Mouse (Mus musculus) ES-E14 (cell line): ENCODE data around the gene Arhgap1.

Experiments used
- HCFC1 ChIP-seq: IDR thresholded peaks from 2 replicates; pipeline ENCODE4 v1.6.1; 2012; ENCODE audit warnings: low read length, inconsistent platforms, borderline replicate concordance; ENCODE audit not compliant: insufficient read depth
- MAFK ChIP-seq: IDR thresholded peaks from 2 replicates; pipeline ENCODE4 v1.6.1; 2014; ENCODE audit warnings: mild to moderate bottlenecking, low read depth, low read length, inconsistent platforms; ENCODE audit not compliant: insufficient read depth
- ZC3H11A ChIP-seq: IDR thresholded peaks from 2 replicates; pipeline ENCODE4 v1.6.1; 2012; ENCODE audit warnings: low read depth, mild to moderate bottlenecking, inconsistent platforms, low read length, borderline replicate concordance
- ZNF384 ChIP-seq: IDR thresholded peaks from 2 replicates; pipeline ENCODE4 v1.6.1; 2012; ENCODE audit warnings: low read depth, low read length, inconsistent platforms

DNA sequence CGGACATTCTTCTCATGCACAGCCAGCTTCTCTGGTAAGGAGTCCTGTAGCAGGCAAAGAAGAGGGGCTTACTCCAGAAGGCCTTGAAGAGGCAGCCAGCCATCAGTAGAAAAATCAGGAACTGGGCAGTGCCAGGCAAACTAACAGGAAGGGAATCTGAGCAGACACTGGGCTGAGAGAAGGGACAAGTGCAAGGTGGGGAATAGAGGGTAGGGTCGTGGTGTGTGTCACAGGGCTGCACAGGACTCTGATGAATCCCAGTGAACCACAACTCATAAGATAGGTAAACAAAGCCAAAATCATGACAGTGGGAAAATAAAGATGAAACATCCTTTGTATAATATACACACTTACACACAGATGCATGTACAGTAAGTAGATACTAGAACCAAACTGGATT is 26.8 kb downstream of the Arhgap1 start:
- TF ChIP-seq MAFK (no peak), ZNF384 (no peak), HCFC1 (no peak), ZC3H11A (no peak)
